Mouse (Mus musculus): Measurements from ENCODE around the gene Coro1c. TPM values are rescaled to one million over a fixed set of nuclear protein-coding genes. Genes with fewer than 3 reads are reported as not detected.
"Not testable (repeated sequence)": the region's sequence is repeated elsewhere in the genome, so short reads cannot be mapped to it uniquely, and the experiment has no call there.

Gene Coro1c
- total and polyA plus RNA-seq, 2 experiments from 2014 or later: 167 to 178 TPM

- not testable (repeated sequence) for DNase-seq; H3K4me1 ChIP-seq (ENCODE audit: insufficient read depth); H3K9me3 ChIP-seq (ENCODE audit: low read length); H3K4me2 ChIP-seq (ENCODE audit: low read depth); H3K27me3 ChIP-seq (ENCODE audit: insufficient read depth, low read length); H3K9ac ChIP-seq; H3K4me3 ChIP-seq (ENCODE audit: low read depth, low read length); H3K27ac ChIP-seq (ENCODE audit: low read depth, low read length); H3K36me3 ChIP-seq (ENCODE audit: insufficient read depth); ATAC-seq
- WGBS: 28% methylated on average over 11 of the region's 12 CpGs
- TF ChIP-seq CTCF (IDR thresholded peaks at IDR 0.05; ENCODE audit: low read depth): peak; percentile 42
Measured at GRCm38 (mm10) chr5:113811824-113812420, 96.6 kb downstream of the Coro1c start.

DNA sequence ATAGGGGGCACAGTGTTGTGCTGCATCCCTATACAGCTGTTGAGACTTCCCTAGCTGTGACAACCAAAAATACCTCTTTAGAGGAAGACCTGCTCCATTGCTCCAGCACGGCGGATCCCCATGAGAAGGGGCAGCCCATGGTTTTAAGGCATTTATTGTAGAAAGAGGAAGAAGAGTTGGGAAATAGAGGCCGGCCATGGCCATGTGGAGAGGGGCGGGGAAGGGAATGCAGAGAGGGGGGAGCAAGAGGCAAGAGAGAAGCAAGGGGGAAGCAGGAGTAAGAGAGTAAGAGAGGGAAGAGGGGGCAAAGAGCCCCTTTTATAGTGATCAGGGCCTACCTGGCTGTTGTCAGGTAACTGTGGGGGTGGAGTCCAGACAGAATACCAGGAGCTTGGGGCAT is 98.4 kb downstream of the Coro1c start:
- Histone ChIP-seq H3K4me3 (ENCODE audit: low read depth, low read length) (no peak overlapping the region), H3K27me3 (ENCODE audit: insufficient read depth, low read length) (no peaks in the 10 kb centered on the region), H3K9ac (no peak overlapping the region), H3K9me3 (ENCODE audit: low read length) (no peaks in the 10 kb centered on the region), H3K36me3 (ENCODE audit: insufficient read depth) (no peaks in the 10 kb centered on the region), H3K4me1 (ENCODE audit: insufficient read depth) (no peaks in the 10 kb centered on the region), H3K4me2 (ENCODE audit: low read depth) (no peak overlapping the region), H3K27ac (ENCODE audit: low read depth, low read length) (no peak overlapping the region)
- no peak for TF ChIP-seq CTCF (IDR thresholded peaks at IDR 0.05; ENCODE audit: low read depth)
- DNase-seq (no peak), ATAC-seq (no peak)
- 95% methylated on average over 4 of the region's 4 CpGs for WGBS

- no peaks in the 10 kb centered on the region for H3K9me3 ChIP-seq (ENCODE audit: low read length)
- DNase-seq (no peak), ATAC-seq (no peak)
- H3K36me3 ChIP-seq (ENCODE audit: insufficient read depth): no peaks in the 10 kb centered on the region
- H3K4me2 ChIP-seq (ENCODE audit: low read depth): no peak overlapping the region
- WGBS: 86% methylated on average over 2 of the region's 2 CpGs
- TF ChIP-seq CTCF (IDR thresholded peaks at IDR 0.05; ENCODE audit: low read depth): no peak
- no peak overlapping the region for H3K27ac ChIP-seq (ENCODE audit: low read depth, low read length)
- H3K4me3 ChIP-seq (ENCODE audit: low read depth, low read length): no peak overlapping the region
- no peaks in the 10 kb centered on the region for H3K4me1 ChIP-seq (ENCODE audit: insufficient read depth)
- H3K9ac ChIP-seq: no peak overlapping the region
- H3K27me3 ChIP-seq (ENCODE audit: insufficient read depth, low read length): no peaks in the 10 kb centered on the region
Measured at GRCm38 (mm10) chr5:113808177-113808576, 100.4 kb downstream of the Coro1c start.

DNA sequence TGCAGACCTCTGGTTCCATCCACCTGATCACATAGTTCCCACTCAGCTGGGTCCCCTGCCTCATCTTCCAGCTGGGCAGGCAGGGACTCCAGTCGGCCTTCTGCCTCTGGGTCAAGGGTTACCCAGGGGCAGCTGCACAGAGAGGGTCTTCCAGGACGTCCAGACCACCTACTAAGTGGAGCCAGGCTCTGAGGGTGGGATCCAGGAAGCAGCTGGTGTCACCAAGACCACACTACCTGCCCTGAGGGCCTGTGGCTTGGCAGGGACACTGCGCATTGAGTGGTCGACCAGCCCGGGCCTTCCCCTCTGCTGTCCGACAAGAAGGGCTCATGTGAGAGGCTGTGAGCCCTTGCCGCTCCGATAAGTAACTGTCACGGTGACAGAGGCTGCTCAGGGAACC is 100.8 kb downstream of the Coro1c start:
- Histone ChIP-seq H3K27me3 (ENCODE audit: insufficient read depth, low read length) (no peaks in the 10 kb centered on the region), H3K36me3 (ENCODE audit: insufficient read depth) (no peaks in the 10 kb centered on the region), H3K4me2 (ENCODE audit: low read depth) (no peak overlapping the region), H3K4me1 (ENCODE audit: insufficient read depth) (no peaks in the 10 kb centered on the region), H3K9me3 (ENCODE audit: low read length) (no peaks in the 10 kb centered on the region), H3K4me3 (ENCODE audit: low read depth, low read length) (no peak overlapping the region), H3K27ac (ENCODE audit: low read depth, low read length) (no peak overlapping the region), H3K9ac (no peak overlapping the region)
- 67% methylated on average over 9 of the region's 9 CpGs for WGBS
- DNase-seq: no peak
- no peak for TF ChIP-seq CTCF (IDR thresholded peaks at IDR 0.05; ENCODE audit: low read depth)
- no peak for ATAC-seq

- no peak overlapping the region for H3K9ac ChIP-seq
- H3K9me3 ChIP-seq (ENCODE audit: low read length): no peaks in the 10 kb centered on the region
- H3K4me3 ChIP-seq (ENCODE audit: low read depth, low read length): no peak overlapping the region
- no peak overlapping the region for H3K27ac ChIP-seq (ENCODE audit: low read depth, low read length)
- H3K4me2 ChIP-seq (ENCODE audit: low read depth): no peak overlapping the region
- TF ChIP-seq CTCF (IDR thresholded peaks at IDR 0.05; ENCODE audit: low read depth): no peak
- ATAC-seq (no peak), DNase-seq (no peak)
- H3K36me3 ChIP-seq (ENCODE audit: insufficient read depth): no peaks in the 10 kb centered on the region
- H3K27me3 ChIP-seq (ENCODE audit: insufficient read depth, low read length): no peaks in the 10 kb centered on the region
- no peaks in the 10 kb centered on the region for H3K4me1 ChIP-seq (ENCODE audit: insufficient read depth)
- 52% methylated on average over 10 of the region's 10 CpGs for WGBS
Measured at GRCm38 (mm10) chr5:113806414-113806813, 102.1 kb downstream of the Coro1c start.

DNA sequence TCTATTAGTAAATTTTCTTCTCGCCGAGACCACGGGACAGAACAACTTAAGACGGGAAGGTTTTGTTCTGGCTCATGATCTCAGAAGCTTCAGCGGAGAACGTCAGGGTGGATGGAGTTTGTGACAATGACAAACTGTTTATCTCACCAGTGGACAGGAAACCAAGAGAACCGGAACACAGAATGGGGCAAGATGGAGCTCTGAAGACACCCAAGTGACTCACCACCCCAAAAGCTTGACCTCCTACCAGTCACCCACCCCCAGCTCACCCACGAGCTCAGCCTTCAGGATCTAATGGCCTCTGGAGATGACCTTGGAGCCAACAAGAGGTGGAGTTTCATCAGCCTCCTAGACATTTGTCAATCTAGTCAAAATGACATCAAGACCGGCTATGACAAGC is 103.3 kb downstream of the Coro1c start:
- Histone ChIP-seq H3K27me3 (ENCODE audit: insufficient read depth, low read length) (no peaks in the 10 kb centered on the region), H3K9ac (no peak overlapping the region), H3K9me3 (ENCODE audit: low read length) (no peaks in the 10 kb centered on the region), H3K4me3 (ENCODE audit: low read depth, low read length) (no peak overlapping the region), H3K36me3 (ENCODE audit: insufficient read depth) (no peaks in the 10 kb centered on the region), H3K4me1 (ENCODE audit: insufficient read depth) (no peaks in the 10 kb centered on the region), H3K4me2 (ENCODE audit: low read depth) (no peak overlapping the region), H3K27ac (ENCODE audit: low read depth, low read length) (no peak overlapping the region)
- ATAC-seq (no peak), DNase-seq (no peak)
- no peak for TF ChIP-seq CTCF (IDR thresholded peaks at IDR 0.05; ENCODE audit: low read depth)
- 90% methylated on average over 9 of the region's 9 CpGs for WGBS

DNA sequence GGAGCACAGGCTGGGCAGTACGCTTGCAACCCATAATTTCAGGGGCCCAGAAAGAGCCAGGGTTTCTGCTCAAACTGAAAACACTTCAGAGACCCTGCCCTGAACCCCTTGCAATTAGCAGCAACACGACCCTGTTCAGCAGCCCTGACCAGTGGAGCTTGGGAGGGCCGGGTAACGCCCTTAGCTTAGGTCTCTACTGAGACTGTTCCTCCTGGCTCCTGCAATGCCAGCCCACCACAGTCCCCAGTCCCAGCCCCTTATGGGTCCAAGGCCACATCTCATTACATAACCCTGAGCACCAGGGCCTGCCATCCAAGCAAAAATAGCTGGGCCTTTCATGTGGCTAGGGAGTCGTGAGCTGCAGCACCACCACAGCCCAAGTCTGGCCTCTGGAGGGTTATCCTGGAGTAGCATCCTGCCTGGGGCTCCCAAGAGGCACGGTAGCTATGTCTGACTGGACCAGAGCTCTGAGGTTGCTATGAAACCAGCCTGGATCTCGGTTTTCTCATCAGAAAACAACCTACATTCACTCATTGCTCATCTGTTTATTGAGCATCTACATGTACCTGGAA is 104.1 kb downstream of the Coro1c start:
- no peaks in the 10 kb centered on the region for H3K9me3 ChIP-seq (ENCODE audit: low read length)
- no peaks in the 10 kb centered on the region for H3K36me3 ChIP-seq (ENCODE audit: insufficient read depth)
- 71% methylated on average over 7 of the region's 7 CpGs for WGBS
- ATAC-seq (no peak), DNase-seq (no peak)
- no peaks in the 10 kb centered on the region for H3K4me1 ChIP-seq (ENCODE audit: insufficient read depth)
- H3K27ac ChIP-seq (ENCODE audit: low read depth, low read length): no peak overlapping the region
- no peaks in the 10 kb centered on the region for H3K27me3 ChIP-seq (ENCODE audit: insufficient read depth, low read length)
- no peak overlapping the region for H3K9ac ChIP-seq
- no peak overlapping the region for H3K4me2 ChIP-seq (ENCODE audit: low read depth)
- H3K4me3 ChIP-seq (ENCODE audit: low read depth, low read length): no peak overlapping the region
- TF ChIP-seq CTCF (IDR thresholded peaks at IDR 0.05; ENCODE audit: low read depth): no peak
